Mouse (Mus musculus) ES-CJ7 (cell line): ENCODE data around the gene Snx29.

Experiments used
- DNase-seq: peaks from one replicate; pipeline ENCODE4 v3.0.0; 2011; ENCODE audit warnings: low read depth, low spot score

Snx29 gene

GRCm38 (mm10) chr16:11778191-11778590 lies 455.5 kb downstream of the Snx29 start:
- DNase-seq = no peak

- DNase-seq = no peak
Measured at GRCm38 (mm10) chr16:11778715-11779460, 456.2 kb downstream of the Snx29 start.

GRCm38 (mm10) chr16:11782082-11782481 lies 459.4 kb downstream of the Snx29 start:
- DNase-seq = no peak

DNA sequence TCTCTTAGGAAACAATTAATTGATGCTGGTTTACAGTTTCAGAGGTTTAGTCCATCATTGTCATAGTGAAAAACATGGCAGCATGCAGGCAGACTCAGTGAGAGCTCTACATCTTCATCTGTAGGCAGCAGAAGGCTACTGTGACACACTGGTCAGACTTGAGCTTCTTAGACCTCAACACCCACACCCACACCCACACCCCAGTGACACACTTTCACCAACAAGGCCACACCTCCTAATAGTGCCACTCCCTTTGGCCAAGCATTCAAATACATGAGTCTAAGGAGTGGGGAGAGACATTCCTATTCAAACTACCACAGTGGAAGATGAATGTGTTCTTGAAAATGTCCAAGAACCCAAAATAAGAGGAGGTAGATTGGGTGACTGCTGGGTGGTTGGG lies 460.6 kb downstream of the Snx29 start:
- DNase-seq = no peak

GRCm38 (mm10) chr16:11784354-11784753 lies 461.6 kb downstream of the Snx29 start:
- peak; percentile 34 for DNase-seq

GRCm38 (mm10) chr16:11785806-11786205 lies 463.1 kb downstream of the Snx29 start:
- DNase-seq = no peak

DNA sequence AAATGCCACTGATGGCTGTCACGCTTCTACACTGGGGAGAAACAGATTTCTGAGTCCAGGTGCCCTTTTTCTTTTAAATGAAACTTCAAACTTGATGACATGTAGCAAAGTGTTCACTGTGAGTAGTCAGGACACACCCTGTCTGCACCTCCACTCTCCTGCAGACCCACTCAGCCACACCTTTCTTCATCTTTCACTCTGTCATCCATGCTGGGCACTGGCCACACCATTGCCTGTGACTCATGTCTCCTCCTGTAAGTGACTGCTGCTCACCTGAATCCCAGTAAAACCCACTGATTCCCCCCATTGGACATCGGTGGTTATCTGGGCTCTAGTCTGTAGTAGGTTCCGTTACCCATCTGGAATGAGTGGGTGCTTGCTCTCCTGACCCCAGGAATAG lies 467.8 kb downstream of the Snx29 start:
- DNase-seq = no peak

GRCm38 (mm10) chr16:11793391-11793790 lies 470.7 kb downstream of the Snx29 start:
- no peak for DNase-seq

GRCm38 (mm10) chr16:11794628-11795027 lies 471.9 kb downstream of the Snx29 start:
- no peak for DNase-seq

GRCm38 (mm10) chr16:11795758-11796460 lies 473.2 kb downstream of the Snx29 start:
- DNase-seq = no peak

DNA sequence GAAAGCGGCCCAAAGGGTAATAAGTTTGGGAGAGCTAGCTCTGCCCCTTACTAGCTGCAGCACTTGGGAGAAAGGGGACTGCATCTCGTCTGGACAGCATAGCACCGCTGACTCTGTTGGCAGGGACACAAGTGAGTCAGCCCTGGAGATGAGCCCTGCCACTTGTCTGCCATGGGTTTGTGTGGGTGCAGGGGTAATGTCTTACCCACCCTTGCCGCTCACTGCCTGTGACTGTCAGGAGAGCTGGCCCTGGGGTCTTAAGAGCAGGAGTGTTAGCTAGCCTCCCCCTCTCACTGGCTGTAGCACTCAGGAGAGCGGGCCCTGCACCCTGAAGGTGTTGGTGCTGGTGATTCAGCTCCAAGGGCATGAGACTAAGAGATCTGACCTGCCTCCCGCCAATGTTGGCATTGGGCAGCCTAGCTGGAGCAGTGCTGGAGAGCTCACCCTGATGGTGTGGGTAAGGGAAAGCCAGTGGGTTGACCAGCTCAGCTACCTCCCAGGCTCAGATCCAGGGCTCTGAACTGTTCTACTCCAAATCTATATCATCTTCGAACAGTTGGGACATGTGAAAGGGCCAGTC lies 479.3 kb downstream of the Snx29 start:
- no peak for DNase-seq
